Mouse (Mus musculus): ENCODE data around the gene Sbpl.
"Not testable (repeated sequence)": the region's sequence is repeated elsewhere in the genome, so short reads cannot be mapped to it uniquely, and the experiment has no call there.

The Sbpl gene

DNA sequence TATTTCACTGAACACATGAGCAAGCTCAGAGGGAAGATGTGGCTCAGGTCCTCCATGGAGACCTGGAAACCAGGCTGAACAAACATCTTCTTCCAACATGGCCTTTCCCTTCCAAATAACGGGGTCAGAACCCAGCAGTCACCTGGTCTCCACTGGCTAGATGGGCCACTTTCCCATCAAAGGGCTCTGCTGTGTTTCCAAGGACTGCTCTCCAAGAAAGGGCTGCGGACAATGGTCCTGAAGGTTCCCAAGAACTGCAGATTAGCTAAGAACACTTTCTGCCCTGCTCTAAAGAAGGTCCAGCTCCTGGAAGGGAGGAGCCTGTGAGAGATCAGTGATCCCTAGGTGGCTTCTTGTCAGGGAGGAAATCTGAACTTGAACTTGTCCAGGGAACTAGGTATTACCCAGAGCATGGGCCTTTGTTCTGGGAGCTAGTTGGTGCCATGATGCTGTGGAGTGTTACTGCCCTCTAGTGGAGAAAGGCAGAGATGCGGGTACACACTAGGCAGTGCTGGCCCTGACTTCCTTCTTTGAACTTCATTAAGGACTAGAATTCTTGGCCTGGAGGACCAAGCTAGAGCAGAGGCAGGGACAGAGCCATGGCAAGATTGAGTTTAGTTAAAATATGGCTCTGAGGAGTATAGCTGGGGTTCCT is 5.1 kb upstream of the Sbpl start:
- peak; percentile 31 for DNase-seq (ENCODE audit: low spot score)

DNA sequence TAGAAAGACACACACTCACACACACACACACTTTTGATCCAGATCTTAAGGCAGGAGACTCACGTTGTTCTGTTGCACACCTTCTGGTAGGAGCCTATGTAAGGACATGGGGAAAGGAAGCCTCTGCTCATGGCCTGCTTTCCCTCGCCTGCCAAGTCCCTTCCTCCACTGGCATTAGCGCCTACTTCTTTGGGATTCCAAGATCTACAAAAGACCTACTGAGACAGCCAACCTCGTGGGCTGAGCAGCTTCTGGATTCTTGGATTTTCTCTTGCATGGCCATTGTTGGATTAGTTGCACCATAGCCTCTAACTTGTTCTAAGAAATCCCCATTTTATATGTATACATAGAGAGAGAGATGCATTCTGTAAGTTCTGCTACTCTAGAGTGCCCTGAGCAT is 4.2 kb downstream of the Sbpl start:
- not testable (repeated sequence) for DNase-seq (ENCODE audit: low spot score)

DNA sequence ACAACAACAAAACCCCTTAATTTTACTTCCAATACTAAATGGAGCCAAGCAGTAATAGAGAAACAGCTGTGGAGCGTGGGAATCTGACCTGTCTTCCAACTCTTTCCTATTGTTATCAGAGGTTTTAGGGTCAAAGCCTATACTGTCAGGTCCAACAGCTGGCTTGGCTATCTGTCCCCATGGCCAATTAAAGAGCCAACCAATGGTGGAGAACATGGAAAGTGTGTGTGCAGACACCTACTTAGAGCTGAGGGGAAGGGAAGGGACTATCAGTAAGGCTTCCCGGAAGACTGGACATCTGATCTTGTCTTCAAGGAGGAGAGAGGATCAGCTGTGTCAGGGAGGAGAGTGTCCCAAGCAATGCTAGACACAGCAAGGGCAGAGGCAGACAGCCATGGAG is 6.0 kb downstream of the Sbpl start:
- DNase-seq (ENCODE audit: low spot score): no peak

DNA sequence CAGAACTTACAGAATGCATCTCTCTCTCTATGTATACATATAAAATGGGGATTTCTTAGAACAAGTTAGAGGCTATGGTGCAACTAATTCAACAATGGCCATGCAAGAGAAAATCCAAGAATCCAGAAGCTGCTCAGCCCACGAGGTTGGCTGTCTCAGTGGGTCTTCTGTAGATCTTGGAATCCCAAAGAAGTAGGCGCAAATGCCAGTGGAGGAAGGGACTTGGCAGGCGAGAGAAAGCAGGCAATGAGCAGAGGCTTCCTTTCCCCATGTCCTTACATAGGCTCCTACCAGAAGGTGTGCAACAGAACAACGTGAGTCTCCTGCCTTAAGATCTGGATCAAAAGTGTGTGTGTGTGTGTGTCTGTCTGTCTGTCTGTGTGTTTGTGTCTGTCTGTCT is 7.6 kb downstream of the Sbpl start:
- not testable (repeated sequence) for DNase-seq (ENCODE audit: low spot score)

DNA sequence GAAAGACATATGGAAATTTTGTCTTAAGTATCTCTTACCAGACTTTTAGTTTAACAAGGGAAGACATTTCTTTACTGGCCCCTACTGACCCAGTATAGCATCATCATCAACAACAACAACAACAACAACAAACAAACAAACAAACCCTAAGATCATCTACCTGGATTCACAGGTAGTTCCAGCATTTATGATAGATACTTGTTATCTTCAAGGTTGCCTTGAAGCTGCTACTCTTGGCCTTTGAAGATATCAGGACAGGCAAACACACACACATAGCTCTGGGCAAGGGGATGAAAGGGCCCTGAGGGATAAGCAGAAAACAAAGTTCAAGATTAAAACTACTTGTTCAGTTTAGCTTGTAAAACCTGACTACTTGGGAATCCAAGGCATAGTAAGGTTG is 13.7 kb downstream of the Sbpl start, which contains the start of gene Sbp:
TSS of gene Sbp (plus strand) at position 301 of the 400 bp plus-strand sequence.
- no peak for DNase-seq (ENCODE audit: low spot score)

DNA sequence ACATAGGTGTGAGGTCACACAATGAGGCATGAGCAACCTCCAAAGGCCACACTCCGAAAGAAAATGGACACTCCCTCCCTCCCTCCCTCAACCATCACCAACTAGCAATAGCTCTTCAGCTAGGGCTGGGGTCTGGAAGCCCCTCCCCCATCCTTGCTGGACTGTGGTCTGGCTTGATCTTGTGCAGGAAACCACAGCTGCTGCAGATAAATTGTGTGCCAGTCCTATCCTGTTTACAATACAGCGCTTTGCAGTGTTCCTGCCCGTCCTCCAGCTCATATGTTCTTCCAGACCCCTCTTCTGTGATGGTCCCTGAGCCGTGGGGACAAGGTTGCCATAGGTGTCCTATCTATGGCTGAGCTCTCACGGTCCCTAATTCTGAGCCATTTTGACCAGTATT is 23.9 kb downstream of the Sbpl start:
- no peak for DNase-seq (ENCODE audit: low spot score)

DNA sequence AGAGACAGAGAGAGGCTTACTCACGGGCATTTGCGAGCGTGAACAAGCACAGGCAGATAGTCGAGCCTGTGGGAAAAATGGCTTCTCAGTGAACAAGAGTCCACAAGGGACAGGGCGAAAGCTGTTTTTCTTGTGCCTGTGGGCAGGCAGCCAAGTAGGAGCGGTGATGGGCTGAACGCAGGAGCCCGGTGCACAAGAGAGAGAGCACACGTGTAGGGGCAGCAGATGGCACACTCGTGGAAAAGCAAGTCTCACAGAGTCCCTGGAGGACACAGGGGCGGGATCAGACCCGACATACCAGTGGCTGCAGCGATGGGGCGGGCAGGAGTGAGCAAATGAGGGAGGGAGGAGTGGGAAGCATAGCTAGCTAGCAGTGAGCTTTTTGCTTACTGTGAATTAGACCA is 30.0 kb downstream of the Sbpl start:
- no peak for DNase-seq (ENCODE audit: low spot score)

DNA sequence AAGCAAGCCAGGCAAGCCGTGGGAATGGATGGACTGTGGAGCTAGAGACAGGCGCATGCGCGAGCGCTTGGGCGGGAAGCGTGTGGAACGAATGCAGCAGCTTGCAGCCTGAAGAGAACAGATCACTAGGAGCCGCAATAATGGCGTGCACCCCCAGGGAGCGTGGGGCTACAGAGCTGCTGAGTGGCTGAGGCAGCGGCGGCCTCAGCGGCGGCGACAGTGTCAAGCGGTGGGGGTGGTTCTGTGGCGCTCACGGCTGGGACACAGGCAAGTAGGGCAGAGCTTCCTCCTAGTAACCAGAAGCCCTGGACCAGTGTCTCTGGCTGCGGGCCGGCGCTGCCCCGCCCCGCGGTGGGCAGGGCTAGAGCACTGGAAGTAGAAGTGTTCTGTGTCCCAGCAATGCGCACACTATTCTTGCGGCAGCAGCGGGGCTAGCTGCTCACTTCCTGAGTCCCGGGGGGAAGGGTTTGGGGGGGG is 30.5 kb downstream of the Sbpl start:
- DNase-seq (ENCODE audit: low spot score): peak; percentile 47

DNA sequence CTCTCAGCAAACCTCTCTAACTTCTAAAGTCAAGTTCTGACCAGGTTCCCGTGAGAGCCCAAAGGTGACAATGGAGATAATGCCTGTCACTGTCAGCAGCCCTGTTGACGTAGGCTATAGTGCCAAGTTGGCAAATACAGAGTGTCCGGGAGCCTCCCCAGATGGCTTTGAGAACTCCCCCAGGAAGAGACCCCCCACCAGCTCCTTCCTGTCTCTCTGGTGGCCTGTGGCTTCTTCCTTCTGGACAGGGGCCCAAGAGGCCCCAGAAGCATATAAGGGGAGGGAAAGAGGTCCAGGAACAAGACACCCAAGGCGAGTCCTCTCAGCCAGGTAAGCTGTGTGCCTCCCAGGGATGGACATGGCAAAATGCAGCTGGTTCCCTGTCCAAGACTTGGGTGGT is 37.9 kb downstream of the Sbpl start, which contains the start of gene Dcpp3:
TSS of gene Dcpp3 (plus strand) at position 301 of the 400 bp plus-strand sequence.
- not testable (repeated sequence) for DNase-seq (ENCODE audit: low spot score)
